Mouse (Mus musculus): ENCODE results near the gene Epas1. TPM values are rescaled to one million over a fixed set of nuclear protein-coding genes. Genes with fewer than 3 reads are reported as not detected.

The Epas1 gene
- polyA plus RNA-seq (2012; rRNA removed) = 3.0 TPM in 2 replicates
- polyA plus RNA-seq (2014; fragmentation: Nextera tagmentation; extraction: Ambion mirVana) = 3.4 and 5.0 TPM in 2 replicates

GRCm38 (mm10) chr17:86753130-86753821, at the start of gene Epas1:
Gene Epas1, plus strand, starts transcription at chr17:86753700.
- Histone ChIP-seq H3K4me3 (ENCODE audit: insufficient read depth in 1 of 2, low read depth in 2 of 2, low read length in 2 of 2) (peak within 1 kb of the TSS; percentile 52 to 66), H3K4me2 (ENCODE audit: low read depth) (peak within 1 kb of the TSS; percentile 57), H3K4me1 (replicated peaks; ENCODE audit: control insufficient read depth in 2 of 2, insufficient read depth in 2 of 2, low read length in 1 of 2) (peaks cover 0 to 4% of the 10 kb centered on the region in 2 experiments; a peak in 1 of 4 replicates), H3K9me3 (ENCODE audit: control insufficient read depth, low read length) (no peaks in the 10 kb centered on the region), H3K36me3 (replicated peaks; ENCODE audit: control insufficient read depth, insufficient read depth, low read depth) (no peaks in the 10 kb centered on the region), H3K9ac (replicated peaks) (no peak within 1 kb of the TSS), H3K27me3 (ENCODE audit: control insufficient read depth, insufficient read depth, low read length) (peaks cover 47% of the 10 kb centered on the region), H3K27ac (no peak within 1 kb of the TSS)
- ATAC-seq (ENCODE audit: insufficient read depth) = peak; percentile 91
- WGBS (ENCODE audit: insufficient replicate concordance) = under 1% methylated on average over 56 of the region's 60 CpGs
- TF ChIP-seq EP300 (IDR thresholded peaks at IDR 0.05; ENCODE audit: low read depth) (no peak), CTCF (IDR thresholded peaks at IDR 0.05; ENCODE audit: low read depth) (no peak)
- peak in 2 of 3 experiments; percentile 27 to 36 for DNase-seq (ENCODE audit: low read depth in 3 of 3, low spot score in 3 of 3)

GRCm38 (mm10) chr17:86705236-86705635, 48.3 kb upstream of the Epas1 start:
- TF ChIP-seq CTCF (IDR thresholded peaks at IDR 0.05; ENCODE audit: low read depth) (no peak), EP300 (IDR thresholded peaks at IDR 0.05; ENCODE audit: low read depth) (no peak)
- Histone ChIP-seq H3K36me3 (replicated peaks; ENCODE audit: control insufficient read depth, insufficient read depth, low read depth) (no peaks in the 10 kb centered on the region), H3K4me2 (ENCODE audit: low read depth) (no peak overlapping the region), H3K4me3 (ENCODE audit: insufficient read depth in 1 of 2, low read depth in 2 of 2, low read length in 2 of 2) (no peak overlapping the region), H3K4me1 (replicated peaks; ENCODE audit: control insufficient read depth in 2 of 2, insufficient read depth in 2 of 2, low read length in 1 of 2) (no peaks in the 10 kb centered on the region), H3K27me3 (ENCODE audit: control insufficient read depth, insufficient read depth, low read length) (no peaks in the 10 kb centered on the region), H3K9ac (replicated peaks) (no peak overlapping the region), H3K27ac (no peak overlapping the region), H3K9me3 (ENCODE audit: control insufficient read depth, low read length) (no peaks in the 10 kb centered on the region)
- DNase-seq (ENCODE audit: low read depth in 3 of 3, low spot score in 3 of 3) (no peak), ATAC-seq (ENCODE audit: insufficient read depth) (no peak)
- WGBS (ENCODE audit: insufficient replicate concordance) = 37% methylated on average over 3 of the region's 3 CpGs

DNA sequence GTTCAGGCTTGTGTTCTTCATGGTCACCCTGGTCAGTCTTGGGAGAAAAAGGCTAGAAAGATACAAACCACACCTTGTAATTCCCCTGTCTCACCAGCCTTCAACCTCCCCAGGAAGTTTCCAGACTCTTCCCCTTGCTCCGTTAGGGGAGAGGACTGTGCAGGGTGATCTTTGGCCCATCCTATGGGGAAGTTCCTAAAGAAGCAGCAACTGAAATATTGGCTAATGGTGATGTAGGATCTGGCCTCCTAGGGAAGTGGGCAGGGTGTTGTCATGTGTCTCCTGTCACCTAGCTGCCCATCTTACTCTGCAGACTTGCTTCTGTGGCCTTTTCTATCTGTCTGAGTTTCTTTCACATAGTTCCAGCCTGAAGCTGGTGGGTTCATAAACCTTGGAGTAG, 47.0 kb upstream of the Epas1 start:
- 24% methylated on average over 1 of the region's 1 CpGs for WGBS (ENCODE audit: insufficient replicate concordance)
- no peak overlapping the region for H3K27ac ChIP-seq
- ATAC-seq (ENCODE audit: insufficient read depth) = no peak

GRCm38 (mm10) chr17:86709803-86710202, 43.7 kb upstream of the Epas1 start:
- Histone ChIP-seq H3K36me3 (replicated peaks; ENCODE audit: control insufficient read depth, insufficient read depth, low read depth) (no peaks in the 10 kb centered on the region), H3K4me1 (replicated peaks; ENCODE audit: control insufficient read depth in 2 of 2, insufficient read depth in 2 of 2, low read length in 1 of 2) (no peaks in the 10 kb centered on the region), H3K4me3 (ENCODE audit: insufficient read depth in 1 of 2, low read depth in 2 of 2, low read length in 2 of 2) (no peak overlapping the region), H3K27me3 (ENCODE audit: control insufficient read depth, insufficient read depth, low read length) (no peaks in the 10 kb centered on the region), H3K9me3 (ENCODE audit: control insufficient read depth, low read length) (no peaks in the 10 kb centered on the region), H3K9ac (replicated peaks) (no peak overlapping the region), H3K27ac (no peak overlapping the region), H3K4me2 (ENCODE audit: low read depth) (no peak overlapping the region)
- TF ChIP-seq CTCF (IDR thresholded peaks at IDR 0.05; ENCODE audit: low read depth) (no peak), EP300 (IDR thresholded peaks at IDR 0.05; ENCODE audit: low read depth) (no peak)
- 58% methylated on average over 8 of the region's 8 CpGs for WGBS (ENCODE audit: insufficient replicate concordance)
- ATAC-seq (ENCODE audit: insufficient read depth) = no peak
- no peak for DNase-seq (ENCODE audit: low read depth in 3 of 3, low spot score in 3 of 3)

More for the DNA sequence above, 47.0 kb upstream of the Epas1 start:
- Histone ChIP-seq H3K36me3 (replicated peaks; ENCODE audit: control insufficient read depth, insufficient read depth, low read depth) (no peaks in the 10 kb centered on the region), H3K4me3 (ENCODE audit: insufficient read depth in 1 of 2, low read depth in 2 of 2, low read length in 2 of 2) (no peak overlapping the region), H3K27me3 (ENCODE audit: control insufficient read depth, insufficient read depth, low read length) (no peaks in the 10 kb centered on the region), H3K9me3 (ENCODE audit: control insufficient read depth, low read length) (no peaks in the 10 kb centered on the region), H3K4me1 (replicated peaks; ENCODE audit: control insufficient read depth in 2 of 2, insufficient read depth in 2 of 2, low read length in 1 of 2) (no peaks in the 10 kb centered on the region), H3K9ac (replicated peaks) (no peak overlapping the region), H3K4me2 (ENCODE audit: low read depth) (no peak overlapping the region)
- DNase-seq (ENCODE audit: low read depth in 3 of 3, low spot score in 3 of 3) = no peak
- no peak for TF ChIP-seq EP300 (IDR thresholded peaks at IDR 0.05; ENCODE audit: low read depth)
- TF ChIP-seq CTCF (IDR thresholded peaks at IDR 0.05; ENCODE audit: low read depth) = no peak

GRCm38 (mm10) chr17:86710379-86710778, 43.1 kb upstream of the Epas1 start:
- Histone ChIP-seq H3K27ac (no peak overlapping the region), H3K4me2 (ENCODE audit: low read depth) (no peak overlapping the region), H3K27me3 (ENCODE audit: control insufficient read depth, insufficient read depth, low read length) (no peaks in the 10 kb centered on the region), H3K9me3 (ENCODE audit: control insufficient read depth, low read length) (no peaks in the 10 kb centered on the region), H3K36me3 (replicated peaks; ENCODE audit: control insufficient read depth, insufficient read depth, low read depth) (no peaks in the 10 kb centered on the region), H3K9ac (replicated peaks) (no peak overlapping the region), H3K4me3 (ENCODE audit: insufficient read depth in 1 of 2, low read depth in 2 of 2, low read length in 2 of 2) (no peak overlapping the region), H3K4me1 (replicated peaks; ENCODE audit: control insufficient read depth in 2 of 2, insufficient read depth in 2 of 2, low read length in 1 of 2) (no peaks in the 10 kb centered on the region)
- ATAC-seq (ENCODE audit: insufficient read depth) (no peak), DNase-seq (ENCODE audit: low read depth in 3 of 3, low spot score in 3 of 3) (no peak)
- TF ChIP-seq CTCF (IDR thresholded peaks at IDR 0.05; ENCODE audit: low read depth) (no peak), EP300 (IDR thresholded peaks at IDR 0.05; ENCODE audit: low read depth) (no peak)
- 38% methylated on average over 8 of the region's 8 CpGs for WGBS (ENCODE audit: insufficient replicate concordance)

All from liver, embryonic 14.5 days (tissue).